Mouse (Mus musculus): ENCODE results near the gene Ppm1n. TPM values are rescaled to one million over a fixed set of nuclear protein-coding genes. Genes with fewer than 3 reads are reported as not detected.

Ppm1n gene
- polyA plus RNA-seq, 1 experiment from 2014 or later, result not detected

DNA sequence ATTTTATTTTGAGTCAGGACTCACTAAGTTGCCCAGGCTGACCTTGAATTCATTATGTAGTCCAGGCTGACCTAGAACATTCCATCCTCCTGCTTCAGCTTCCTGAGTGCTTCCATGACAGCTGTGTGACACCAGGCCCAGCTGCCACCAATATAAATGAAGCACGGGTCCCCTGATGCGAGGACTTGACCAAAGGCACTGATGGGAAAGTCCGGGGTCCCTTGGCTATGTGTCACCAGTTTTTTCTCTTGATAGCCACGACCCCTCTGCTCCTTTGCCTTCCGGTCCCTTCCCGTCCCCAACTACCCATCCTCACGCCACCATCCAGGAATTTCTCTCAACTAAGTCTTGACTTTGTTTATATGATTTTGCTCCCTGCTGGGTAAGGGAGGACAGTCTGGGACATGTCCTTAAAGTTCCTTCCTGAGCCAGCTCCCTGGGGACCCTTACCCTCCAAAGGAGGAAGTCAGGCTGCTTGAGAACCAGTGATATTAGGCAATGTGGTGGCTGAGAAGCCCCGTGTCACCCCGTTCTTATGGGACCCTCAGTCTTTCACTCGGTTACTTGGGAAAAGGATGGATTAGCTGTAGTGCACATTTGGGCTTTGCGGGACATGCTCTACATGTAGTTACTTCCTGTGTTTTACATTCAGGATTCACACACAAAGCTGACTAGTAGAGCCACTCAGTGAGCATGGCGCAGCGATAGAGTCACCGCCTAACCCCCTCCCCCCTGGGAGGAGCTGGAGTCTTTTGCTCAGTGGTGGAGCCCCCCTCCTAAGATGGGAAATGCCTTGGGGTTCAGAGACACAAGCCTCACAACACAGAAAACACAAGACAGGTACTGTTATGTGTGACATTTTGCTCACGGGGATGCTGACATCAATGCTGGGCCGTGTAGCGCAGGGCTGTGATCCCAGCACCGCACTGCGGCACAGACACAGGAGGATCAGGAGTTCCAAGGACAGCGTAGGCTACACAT lies 52.8 kb downstream of the Ppm1n start:
- Histone ChIP-seq H3K27ac (ENCODE audit: low read length) (peak overlapping the region; percentile 96), H3K4me2 (replicated peaks; ENCODE audit: low read depth, low read length) (peak overlapping the region; percentile 78), H3K4me3 (ENCODE audit: low read depth, low read length) (peak overlapping the region; percentile 64), H3K4me1 (ENCODE audit: insufficient read depth, low read depth, low read length) (peaks cover 8% of the 10 kb centered on the region), H3K27me3 (replicated peaks; ENCODE audit: insufficient read depth, low read length) (no peaks in the 10 kb centered on the region), H3K36me3 (ENCODE audit: insufficient read depth, low read length) (no peaks in the 10 kb centered on the region), H3K9ac (replicated peaks; ENCODE audit: low read depth) (peak overlapping the region; percentile 68), H3K9me3 (ENCODE audit: low read length) (no peaks in the 10 kb centered on the region)
- 9% methylated on average over 20 of the region's 20 CpGs for WGBS
- DNase-seq (ENCODE audit: low spot score) (peak; percentile 76), ATAC-seq (peak; percentile 2)
- no peak for TF ChIP-seq CTCF (IDR thresholded peaks at IDR 0.05)

Other genes starting within 250 kb of the Ppm1n start
- not detected in 2 replicates for gene Rsph6a, start 225.4 kb downstream of the Ppm1n start, polyA plus RNA-seq (2015; fragmentation: Nextera tagmentation; extraction: Ambion mirVana)
- 9.7 and 12.0 TPM in 2 replicates for gene Dmwd, start 203.8 kb downstream of the Ppm1n start, polyA plus RNA-seq (2015; fragmentation: Nextera tagmentation; extraction: Ambion mirVana)
- gene Dmpk, start 196.2 kb downstream of the Ppm1n start, polyA plus RNA-seq (2015; fragmentation: Nextera tagmentation; extraction: Ambion mirVana), result 11.5 and 14.7 TPM in 2 replicates
- gene Six5, start 185.5 kb downstream of the Ppm1n start, polyA plus RNA-seq (2015; fragmentation: Nextera tagmentation; extraction: Ambion mirVana), result 4.2 and 4.7 TPM in 2 replicates
- gene Gm4969, start 161.7 kb downstream of the Ppm1n start, polyA plus RNA-seq (2015; fragmentation: Nextera tagmentation; extraction: Ambion mirVana), result 0.20 and 0.23 TPM in 2 replicates
- 9.9 and 10.1 TPM in 2 replicates for gene Fbxo46, start 160.2 kb downstream of the Ppm1n start, polyA plus RNA-seq (2015; fragmentation: Nextera tagmentation; extraction: Ambion mirVana)
- gene Qpctl, start 130.8 kb downstream of the Ppm1n start, polyA plus RNA-seq (2015; fragmentation: Nextera tagmentation; extraction: Ambion mirVana), result 14.1 and 14.5 TPM in 2 replicates
- 63.2 and 65.2 TPM in 2 replicates for gene Snrpd2, start 130.3 kb downstream of the Ppm1n start, polyA plus RNA-seq (2015; fragmentation: Nextera tagmentation; extraction: Ambion mirVana)
- gene Gipr, start 113.9 kb downstream of the Ppm1n start, polyA plus RNA-seq (2015; fragmentation: Nextera tagmentation; extraction: Ambion mirVana), result 0.80 and 1.0 TPM in 2 replicates
- gene Eml2, start 103.6 kb downstream of the Ppm1n start, polyA plus RNA-seq (2015; fragmentation: Nextera tagmentation; extraction: Ambion mirVana), result 17.9 and 21.7 TPM in 2 replicates
- gene Gpr4, start 67.5 kb downstream of the Ppm1n start, polyA plus RNA-seq (2015; fragmentation: Nextera tagmentation; extraction: Ambion mirVana), result 2.7 and 3.1 TPM in 2 replicates
- 18.8 and 19.0 TPM in 2 replicates for gene Opa3, start 51.7 kb downstream of the Ppm1n start, polyA plus RNA-seq (2015; fragmentation: Nextera tagmentation; extraction: Ambion mirVana)
- gene Vasp, start 8.2 kb downstream of the Ppm1n start, polyA plus RNA-seq (2015; fragmentation: Nextera tagmentation; extraction: Ambion mirVana), result 109 and 121 TPM in 2 replicates
- gene Rtn2, start 2.6 kb upstream of the Ppm1n start, polyA plus RNA-seq (2015; fragmentation: Nextera tagmentation; extraction: Ambion mirVana), result 23.8 and 26.6 TPM in 2 replicates
- 0.17 and 0.44 TPM in 2 replicates for gene Fosb, start 30.0 kb upstream of the Ppm1n start, polyA plus RNA-seq (2015; fragmentation: Nextera tagmentation; extraction: Ambion mirVana)
- 51.0 and 57.8 TPM in 2 replicates for gene Ercc1, start 64.7 kb upstream of the Ppm1n start, polyA plus RNA-seq (2015; fragmentation: Nextera tagmentation; extraction: Ambion mirVana)
- gene Cd3eap, start 79.4 kb upstream of the Ppm1n start, polyA plus RNA-seq (2015; fragmentation: Nextera tagmentation; extraction: Ambion mirVana), result 6.5 and 7.6 TPM in 2 replicates
- 4.1 and 4.2 TPM in 2 replicates for gene Ppp1r13l, start 79.7 kb upstream of the Ppm1n start, polyA plus RNA-seq (2015; fragmentation: Nextera tagmentation; extraction: Ambion mirVana)
- 8.9 and 9.4 TPM in 2 replicates for gene Ercc2, start 101.9 kb upstream of the Ppm1n start, polyA plus RNA-seq (2015; fragmentation: Nextera tagmentation; extraction: Ambion mirVana)
- 28.1 and 31.4 TPM in 2 replicates for gene Klc3, start 124.0 kb upstream of the Ppm1n start, polyA plus RNA-seq (2015; fragmentation: Nextera tagmentation; extraction: Ambion mirVana)
- gene Ckm, start 124.7 kb upstream of the Ppm1n start, polyA plus RNA-seq (2015; fragmentation: Nextera tagmentation; extraction: Ambion mirVana), result 34.0 and 42.4 TPM in 2 replicates
- gene Mark4, start 178.8 kb upstream of the Ppm1n start, polyA plus RNA-seq (2015; fragmentation: Nextera tagmentation; extraction: Ambion mirVana), result 7.4 and 7.9 TPM in 2 replicates
- gene Exoc3l2, start 183.3 kb upstream of the Ppm1n start, polyA plus RNA-seq (2015; fragmentation: Nextera tagmentation; extraction: Ambion mirVana), result 1.1 and 1.4 TPM in 2 replicates
- gene Bloc1s3, start 228.3 kb upstream of the Ppm1n start, polyA plus RNA-seq (2015; fragmentation: Nextera tagmentation; extraction: Ambion mirVana), result 2.6 and 3.0 TPM in 2 replicates
- 85.5 and 91.9 TPM in 2 replicates for gene Trappc6a, start 228.3 kb upstream of the Ppm1n start, polyA plus RNA-seq (2015; fragmentation: Nextera tagmentation; extraction: Ambion mirVana)
- 0.05 and 0.15 TPM in 2 replicates for gene Nkpd1, start 237.8 kb upstream of the Ppm1n start, polyA plus RNA-seq (2015; fragmentation: Nextera tagmentation; extraction: Ambion mirVana)